Mouse (Mus musculus): Measurements from ENCODE around the gene Bdp1. TPM values are rescaled to one million over a fixed set of nuclear protein-coding genes. Genes with fewer than 3 reads are reported as not detected.

Gene Bdp1
- polyA plus RNA-seq (2012; rRNA removed): 6.2 and 7.2 TPM in 2 replicates

DNA sequence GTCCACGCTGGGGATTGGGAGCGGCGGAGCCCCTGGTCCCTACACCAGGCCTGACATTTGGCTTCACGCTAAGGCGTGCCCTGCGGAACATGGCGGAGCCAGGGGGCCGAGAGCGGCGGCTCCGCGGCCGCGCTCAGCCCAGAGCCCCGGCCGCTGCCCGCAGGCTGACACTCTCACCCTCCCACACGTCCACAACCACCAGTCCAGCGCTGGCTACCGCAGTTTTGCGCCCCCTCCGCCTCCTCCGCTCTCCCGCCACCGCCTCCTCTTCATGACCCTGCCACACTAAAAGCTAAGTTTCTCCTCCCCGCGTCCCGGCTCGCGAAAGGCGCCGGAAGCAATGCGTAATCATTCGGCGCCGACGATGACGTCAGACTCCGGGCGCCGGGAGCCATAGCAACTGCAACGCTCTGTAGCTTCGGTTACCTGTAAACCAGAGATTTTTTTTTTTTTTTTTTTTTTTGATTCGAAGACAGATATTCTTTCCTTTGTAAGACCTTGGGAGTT is at the start of gene Bdp1:
TSS of gene Bdp1 (minus strand) at position 323 of the 507 bp plus-strand sequence.

DNA sequence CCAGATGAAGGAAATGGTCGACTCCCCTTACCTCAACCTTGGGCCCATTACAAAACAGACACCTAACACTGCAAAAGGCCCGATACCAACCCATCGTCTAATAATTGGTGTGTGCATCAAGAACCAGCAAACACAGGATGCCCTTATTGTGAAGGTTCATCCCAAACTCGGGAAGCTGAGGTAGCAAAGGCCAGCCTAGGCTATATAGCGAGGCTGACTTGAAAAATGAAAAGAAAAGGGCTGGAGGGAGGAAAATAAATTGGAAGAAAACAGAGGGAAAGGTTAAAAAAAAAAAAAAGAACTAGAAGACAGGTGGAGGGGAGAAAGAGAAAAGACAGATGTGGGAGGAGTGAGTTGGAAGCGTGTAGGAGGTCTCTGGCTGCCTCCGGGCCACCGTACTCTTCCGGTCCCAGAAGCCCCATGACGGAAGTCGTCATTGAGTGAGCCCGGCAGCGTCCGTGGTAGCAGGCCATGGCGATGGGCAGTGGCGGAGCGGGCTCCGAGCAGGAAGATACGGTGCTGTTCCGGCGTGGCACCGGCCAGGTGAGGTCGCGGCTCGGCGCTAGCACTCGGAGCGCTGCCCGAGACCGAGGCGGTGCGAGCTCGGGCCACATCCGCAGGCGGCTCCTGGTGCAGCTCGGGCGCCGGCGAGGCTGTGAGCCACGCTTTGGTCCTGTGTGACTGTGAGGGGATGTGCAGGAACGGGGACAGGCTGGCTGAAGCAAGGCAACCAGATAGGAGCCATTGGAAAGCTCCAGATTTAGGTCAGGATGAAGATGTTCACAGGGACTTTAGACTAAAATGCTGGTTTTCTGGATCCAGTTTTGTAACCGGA is 20.8 kb upstream of the Bdp1 start, which contains the start of gene Smn1:
TSS of gene Smn1 (plus strand) at position 430 of the 835 bp plus-strand sequence.

DNA sequence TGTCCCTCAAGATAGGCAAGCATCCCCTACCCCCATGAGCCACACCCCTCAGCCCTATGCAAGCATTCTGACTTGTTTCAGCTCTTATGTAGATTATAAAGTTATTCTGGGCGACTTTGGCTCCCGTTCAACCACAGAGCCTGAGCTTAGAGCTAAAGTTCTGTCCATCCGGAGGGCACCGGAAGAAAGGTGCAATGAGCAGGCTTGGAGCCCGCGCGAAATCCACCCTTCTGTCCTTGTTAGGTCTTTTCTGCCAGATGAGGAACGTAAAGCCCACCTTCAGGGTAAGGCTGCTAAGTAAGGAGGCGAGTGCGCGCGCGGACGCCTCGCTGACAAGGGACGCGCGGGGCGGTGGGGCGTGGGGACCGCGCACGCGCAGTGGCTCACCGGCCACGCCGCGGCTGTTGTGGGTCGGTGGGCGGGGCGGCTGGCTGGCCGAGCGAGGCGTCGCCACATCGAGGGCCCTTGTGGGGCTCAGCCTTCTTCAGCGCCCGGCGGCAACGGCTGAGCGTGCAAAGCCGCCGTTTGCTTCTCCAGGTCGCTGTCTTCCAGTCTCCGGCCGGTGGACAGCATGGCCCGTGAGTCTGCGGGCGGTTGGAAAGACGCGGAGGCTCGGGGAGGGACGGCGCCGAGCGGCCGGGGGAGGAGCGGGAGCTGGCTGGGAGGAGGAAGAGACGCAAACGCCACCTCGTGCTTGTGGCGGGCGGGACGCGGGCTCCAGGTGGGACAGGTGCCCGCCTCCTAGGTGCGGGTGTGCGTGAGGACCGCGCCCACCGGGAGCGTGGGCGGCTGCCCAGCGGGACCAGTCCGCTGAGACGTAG is 4.0 kb upstream of the Bdp1 start, which contains the start of gene Serf1:
TSS of gene Serf1 (plus strand) at position 361 of the 821 bp plus-strand sequence.

DNA sequence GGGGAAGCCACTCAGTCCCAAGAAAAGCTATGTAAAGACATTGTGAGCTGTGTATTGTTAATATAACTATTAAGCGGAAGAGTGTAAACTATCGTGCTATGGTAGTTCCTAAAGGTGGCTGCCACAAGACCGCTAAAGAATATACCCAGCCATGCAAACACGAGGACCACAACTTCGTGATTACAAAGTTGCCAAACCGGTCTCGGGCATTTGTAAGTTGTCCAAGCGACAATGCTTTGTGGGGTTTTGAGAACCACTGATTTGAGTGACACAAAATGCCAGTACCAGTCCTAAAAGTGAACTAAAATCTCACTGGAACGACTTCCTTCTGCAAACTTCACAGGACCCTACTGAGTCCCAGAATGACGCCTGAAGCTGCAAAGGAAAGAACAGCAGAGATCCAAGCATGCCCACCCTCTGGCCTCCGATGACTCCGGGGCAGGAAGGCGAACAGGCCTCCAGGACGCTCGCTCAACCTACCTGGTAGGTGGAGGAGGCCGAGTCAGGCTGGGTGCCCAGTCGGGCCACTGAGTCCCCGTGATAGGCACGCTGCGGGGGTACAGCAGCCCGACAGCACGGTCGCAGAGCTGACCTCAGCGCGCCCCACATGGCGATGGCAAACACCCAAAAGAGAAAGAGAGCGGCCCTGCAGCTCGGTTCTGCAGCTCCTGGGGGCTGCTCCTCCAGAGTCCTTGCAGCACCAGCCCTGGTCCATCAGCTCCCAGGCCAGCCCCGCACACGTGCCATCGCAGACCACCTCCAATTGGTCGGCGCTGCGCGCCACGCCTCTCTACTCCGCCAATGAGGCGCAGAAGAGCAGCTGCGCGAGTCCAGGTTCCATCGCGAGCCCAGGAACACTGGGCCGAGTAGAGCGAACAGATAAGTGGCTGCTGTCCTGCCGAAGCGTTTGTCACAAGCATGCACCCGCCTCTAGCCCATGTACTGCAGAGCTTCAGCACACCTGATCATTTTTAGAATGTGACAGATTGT is 88.7 kb downstream of the Bdp1 start, which contains the start of gene Mccc2:
TSS of gene Mccc2 (minus strand) at position 734 of the 990 bp plus-strand sequence.

Other genes starting within 250 kb of the Bdp1 start
- not detected in 2 replicates for gene Cartpt, start 203.0 kb downstream of the Bdp1 start, polyA plus RNA-seq (2012; rRNA removed)
- 7.6 and 8.0 TPM in 2 replicates for gene Mccc2, start 88.4 kb downstream of the Bdp1 start, polyA plus RNA-seq (2012; rRNA removed)
- 10.2 and 11.0 TPM in 2 replicates for gene Serf1, start 3.9 kb upstream of the Bdp1 start, polyA plus RNA-seq (2012; rRNA removed)
- gene Smn1, start 20.8 kb upstream of the Bdp1 start, polyA plus RNA-seq (2012; rRNA removed): 27.0 and 30.0 TPM in 2 replicates
- gene Naip2, start 98.0 kb upstream of the Bdp1 start, polyA plus RNA-seq (2012; rRNA removed): 1.7 and 2.5 TPM in 2 replicates
- 0.78 and 1.0 TPM in 2 replicates for gene Naip5, start 142.3 kb upstream of the Bdp1 start, polyA plus RNA-seq (2012; rRNA removed)
- 0.72 and 0.93 TPM in 2 replicates for gene Naip6, start 213.6 kb upstream of the Bdp1 start, polyA plus RNA-seq (2012; rRNA removed)